Mouse (Mus musculus): ENCODE results near the gene Dennd4b.

DNA sequence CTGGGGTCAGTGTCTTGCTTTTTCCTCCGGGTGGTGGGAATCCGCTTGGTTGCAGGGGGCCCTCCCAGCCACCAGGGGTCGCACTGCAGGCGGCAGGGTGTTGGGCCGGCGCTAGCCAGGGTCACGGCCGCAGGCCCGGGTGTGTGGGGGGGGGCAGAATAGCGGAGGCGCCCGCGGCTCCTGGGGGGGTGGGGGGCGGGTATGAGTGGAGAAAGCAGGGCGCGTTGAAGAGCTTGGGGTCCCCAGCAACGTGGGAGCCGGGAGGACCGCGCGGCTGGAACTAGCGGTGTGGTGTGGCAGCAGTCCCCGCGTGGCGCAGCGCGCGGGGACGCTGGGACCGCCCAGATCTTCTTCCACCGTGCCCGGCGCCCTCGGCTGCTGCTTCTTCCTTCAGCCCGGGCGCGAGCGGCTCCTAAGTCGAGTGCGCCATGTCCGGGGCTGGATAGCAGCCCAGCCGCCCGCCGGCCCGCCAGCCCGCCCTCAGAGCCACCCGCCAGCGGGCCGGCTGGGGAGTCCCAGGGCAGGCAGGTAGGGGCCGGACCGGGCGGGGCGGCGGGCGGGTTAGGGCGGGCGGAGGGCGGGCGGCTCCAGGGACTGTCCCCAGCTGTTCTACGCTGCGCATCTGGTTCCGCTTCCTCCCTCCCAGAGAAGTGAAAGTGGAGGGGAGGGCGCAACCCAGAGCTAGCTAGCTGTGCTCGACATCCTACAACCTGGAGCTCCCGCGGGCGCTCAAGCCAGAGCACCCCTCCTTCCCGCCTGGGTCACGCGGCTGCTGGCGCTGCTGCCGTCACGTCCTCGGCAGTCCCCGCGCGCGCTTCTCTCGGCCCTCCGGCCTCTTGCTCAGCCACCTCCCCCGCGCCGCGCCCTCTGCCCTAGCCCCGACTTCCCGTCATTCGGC is at the start of gene Dennd4b:
- TF ChIP-seq GATA1 (IDR thresholded peaks at IDR 0.05; ENCODE audit: borderline replicate concordance, low read length) = no peak
- no peak for TF ChIP-seq FLI1 (IDR thresholded peaks at IDR 0.05; ENCODE audit: low read length)
